Mouse (Mus musculus): ENCODE results near the gene Eif2s2.
A peak's percentile ranks its signal among the peaks of the same experiment; 100 is the strongest.
"Not testable (repeated sequence)": the region's sequence is repeated elsewhere in the genome, so short reads cannot be mapped to it uniquely, and the experiment has no call there.

The Eif2s2 gene

DNA sequence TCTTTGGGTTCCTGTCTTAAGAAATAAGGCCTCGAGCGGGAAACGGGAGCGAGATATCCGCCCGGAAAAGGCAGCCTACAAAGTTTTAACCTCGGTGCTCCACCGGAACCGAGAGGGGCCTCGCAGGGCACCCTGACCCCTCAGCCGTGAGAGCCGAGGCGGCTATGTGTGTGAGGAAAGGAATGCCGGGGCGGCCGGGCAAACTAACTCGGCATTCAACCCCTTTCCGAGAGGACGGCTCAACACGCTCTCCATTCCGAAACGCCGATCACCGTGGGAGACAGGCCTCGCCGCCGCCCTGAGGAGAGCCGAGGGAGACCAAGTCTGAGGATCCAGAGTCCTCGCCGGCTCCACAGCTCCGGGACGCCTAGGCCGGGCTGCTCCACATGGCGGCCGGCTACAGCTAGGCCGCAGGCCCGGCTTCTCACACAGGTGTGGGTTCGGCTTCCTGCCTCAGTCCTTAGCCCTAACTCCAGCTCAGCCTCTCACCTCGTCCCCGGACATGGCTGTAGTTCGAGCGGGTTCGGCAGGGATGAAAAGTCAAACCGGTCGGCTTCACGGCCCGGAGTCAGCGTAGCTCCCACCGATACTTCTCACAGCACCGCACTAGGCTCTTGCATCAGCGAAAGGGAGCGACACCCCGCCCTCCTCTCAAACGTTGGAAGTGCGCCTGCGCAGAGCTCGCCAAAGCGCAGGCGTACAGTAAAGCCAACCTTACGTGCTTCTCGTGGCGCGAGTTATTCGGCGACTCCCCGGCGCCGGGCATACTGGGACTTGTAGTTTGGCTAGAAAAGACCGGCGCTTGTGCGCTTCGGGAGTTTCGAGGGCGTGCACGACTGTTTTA, at the start of gene Eif2s2:
Eif2s2 (minus strand) TSS at position 735 of the 844 bp plus-strand sequence.
- peak; percentile 98 for DNase-seq (ENCODE audit: low spot score)

DNA sequence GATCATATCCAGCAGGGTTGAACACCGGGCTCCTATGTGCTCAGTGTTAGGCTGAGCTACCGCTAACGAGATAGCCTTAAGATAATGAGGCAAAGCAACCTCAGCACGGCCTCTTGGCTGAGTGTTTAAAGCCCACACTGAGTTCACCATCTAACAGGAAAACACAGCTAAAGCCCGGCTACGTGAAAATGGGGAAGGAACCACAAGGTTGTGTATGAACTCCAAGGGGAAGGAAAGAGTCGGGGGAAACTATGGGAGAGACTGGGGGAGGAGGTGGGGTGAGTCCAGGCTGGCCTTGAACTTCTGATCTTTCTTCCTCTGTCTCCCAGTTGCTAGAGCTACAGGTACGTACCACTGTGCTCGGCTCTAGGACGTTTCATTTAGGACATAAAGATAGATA, 49.2 kb upstream of the Eif2s2 start:
- DNase-seq (ENCODE audit: low spot score) = no peak

DNA sequence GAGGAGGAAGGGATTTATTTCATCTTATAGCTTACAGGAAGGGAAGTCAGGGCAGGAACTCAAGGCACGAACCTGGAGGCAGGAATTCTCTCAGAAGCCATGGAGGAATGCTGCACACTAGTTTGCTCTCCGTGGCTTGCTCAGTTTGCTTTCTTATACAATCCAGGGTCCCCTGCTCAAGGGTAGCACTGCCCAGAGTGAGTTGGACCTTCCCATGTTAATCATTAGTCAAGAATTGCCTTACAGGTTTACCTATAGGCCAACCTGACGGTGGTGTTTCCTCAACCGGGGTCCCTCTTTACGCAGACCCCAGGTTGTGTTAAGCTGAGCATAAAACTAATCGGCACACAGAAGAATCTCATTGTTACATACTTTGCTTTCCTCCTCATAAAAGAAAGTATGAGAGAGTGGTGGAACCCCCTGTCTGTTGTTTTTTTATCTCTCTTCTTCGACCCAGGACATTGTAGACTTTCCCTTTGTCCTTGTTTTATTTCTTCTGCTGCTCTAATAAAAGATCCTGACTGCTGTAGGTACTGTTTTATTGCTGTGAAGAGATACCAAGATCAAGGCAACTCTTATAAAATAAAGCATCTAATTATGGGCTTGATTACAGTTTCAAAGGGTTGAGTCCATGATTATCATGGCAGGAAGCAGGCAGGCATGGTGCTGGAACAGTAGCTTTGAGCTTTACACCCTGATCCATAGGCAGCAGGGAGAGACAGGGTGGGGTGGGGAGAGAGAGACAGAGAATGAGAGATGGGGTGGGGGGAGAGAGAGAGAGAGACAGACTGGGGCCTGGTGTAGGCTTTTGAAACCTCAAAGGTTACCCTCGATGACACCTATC, 45.0 kb upstream of the Eif2s2 start:
- no peak for DNase-seq (ENCODE audit: low spot score)

DNA sequence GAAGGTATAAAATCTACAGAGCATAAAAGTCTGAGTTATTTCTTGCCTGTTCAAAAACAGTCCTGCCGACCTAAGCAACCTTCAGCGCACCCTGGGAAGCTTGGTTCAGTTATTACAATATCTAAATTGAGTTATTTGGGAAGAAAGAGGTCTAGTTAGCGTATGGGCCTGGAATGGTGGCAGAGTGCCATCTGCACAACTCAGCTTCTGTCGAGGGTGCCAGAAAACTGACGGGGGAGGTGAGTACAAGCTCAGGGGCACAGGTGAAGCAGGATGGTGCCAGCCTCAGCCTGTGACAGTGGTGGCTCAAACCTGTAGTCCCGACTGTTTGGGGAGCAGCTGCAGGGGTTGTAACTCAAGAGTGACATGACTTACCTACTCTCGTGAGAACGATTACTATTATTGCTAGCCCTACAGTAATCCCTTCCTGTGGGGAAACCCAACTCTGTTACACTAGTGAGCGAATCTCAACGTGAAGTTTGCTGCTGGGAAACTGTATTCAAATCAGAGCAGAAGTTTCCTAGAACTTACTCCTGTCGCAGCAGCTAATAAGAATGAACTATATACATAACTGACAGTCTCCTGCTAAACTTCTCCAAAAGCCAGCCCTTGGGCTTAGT, 43.9 kb upstream of the Eif2s2 start:
- no peak for DNase-seq (ENCODE audit: low spot score)

DNA sequence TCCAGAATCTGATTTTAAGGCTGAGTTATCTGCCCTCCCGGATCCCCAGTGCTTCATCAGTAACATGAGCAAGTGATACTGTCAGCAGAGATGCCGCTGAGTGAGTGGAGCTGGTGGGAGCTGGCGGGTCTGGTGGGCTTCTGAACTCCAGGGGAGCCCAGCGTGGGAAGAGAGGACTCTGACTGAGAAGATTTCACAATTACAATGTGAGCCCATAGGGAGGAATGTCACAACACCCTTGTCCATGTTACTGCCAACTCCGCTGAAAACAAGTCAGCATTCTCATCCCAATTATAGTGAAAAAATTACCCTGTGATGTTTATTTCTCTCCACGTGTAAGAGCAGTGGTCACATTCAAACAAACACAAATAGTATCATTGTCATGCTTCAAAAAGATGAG, 43.4 kb upstream of the Eif2s2 start:
- DNase-seq (ENCODE audit: low spot score) = no peak

DNA sequence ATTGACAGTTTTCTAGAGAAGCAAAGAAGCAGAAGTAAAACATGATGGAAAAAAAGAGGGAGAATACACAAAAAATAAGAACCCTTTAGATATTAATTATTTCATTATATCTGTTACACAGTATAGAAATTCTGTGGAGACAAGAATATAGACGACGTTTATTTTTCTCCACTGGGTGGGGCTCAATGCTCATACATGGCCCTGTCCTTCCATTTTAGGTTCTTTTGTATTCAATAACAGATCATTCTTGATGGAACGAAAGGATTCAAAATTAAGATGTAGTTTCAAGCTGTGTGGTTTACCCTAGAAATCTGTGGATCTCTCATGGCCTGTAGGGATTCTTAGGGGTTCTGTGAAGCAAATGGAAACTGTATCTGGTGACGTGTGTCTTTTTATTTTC, 41.1 kb upstream of the Eif2s2 start:
- DNase-seq (ENCODE audit: low spot score) = no peak

DNA sequence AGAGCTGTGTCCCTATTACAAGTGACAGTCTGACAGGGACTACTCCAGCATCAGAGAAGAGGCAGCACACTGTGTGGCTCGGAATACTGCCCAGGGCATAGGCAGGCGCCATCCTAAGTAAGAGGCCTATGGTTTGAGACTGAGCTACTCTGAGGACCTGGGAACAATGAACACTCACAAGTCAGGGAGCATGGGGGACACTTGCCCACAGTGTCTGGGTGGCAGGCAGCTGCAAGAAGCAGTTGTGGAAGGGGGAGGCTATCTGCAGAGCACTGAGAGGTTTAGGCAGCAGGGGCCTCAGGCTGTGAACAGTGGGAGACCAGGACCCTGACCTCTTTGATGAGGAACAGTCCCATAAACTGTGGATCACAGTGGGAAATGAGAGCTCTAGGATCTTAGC, 35.6 kb upstream of the Eif2s2 start:
- no peak for DNase-seq (ENCODE audit: low spot score)

DNA sequence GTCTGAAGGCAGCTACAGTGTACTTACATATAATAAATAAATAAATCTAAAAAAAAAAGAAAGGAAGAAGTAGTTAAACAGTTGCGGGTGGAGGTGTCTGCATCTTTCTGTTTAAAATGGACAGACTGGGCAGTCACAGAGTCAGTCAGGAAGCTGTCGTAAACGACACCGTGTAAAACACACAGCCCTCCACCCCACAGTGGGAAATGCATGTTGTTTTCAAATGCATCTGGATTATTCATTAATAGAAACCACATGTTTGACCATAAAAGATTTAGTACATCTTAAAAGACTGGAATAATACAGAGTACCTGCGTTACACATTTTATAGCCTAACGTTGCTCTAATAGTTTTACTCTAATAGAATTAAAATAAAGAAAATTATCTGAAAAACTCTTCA, 34.1 kb upstream of the Eif2s2 start:
- no peak for DNase-seq (ENCODE audit: low spot score)

DNA sequence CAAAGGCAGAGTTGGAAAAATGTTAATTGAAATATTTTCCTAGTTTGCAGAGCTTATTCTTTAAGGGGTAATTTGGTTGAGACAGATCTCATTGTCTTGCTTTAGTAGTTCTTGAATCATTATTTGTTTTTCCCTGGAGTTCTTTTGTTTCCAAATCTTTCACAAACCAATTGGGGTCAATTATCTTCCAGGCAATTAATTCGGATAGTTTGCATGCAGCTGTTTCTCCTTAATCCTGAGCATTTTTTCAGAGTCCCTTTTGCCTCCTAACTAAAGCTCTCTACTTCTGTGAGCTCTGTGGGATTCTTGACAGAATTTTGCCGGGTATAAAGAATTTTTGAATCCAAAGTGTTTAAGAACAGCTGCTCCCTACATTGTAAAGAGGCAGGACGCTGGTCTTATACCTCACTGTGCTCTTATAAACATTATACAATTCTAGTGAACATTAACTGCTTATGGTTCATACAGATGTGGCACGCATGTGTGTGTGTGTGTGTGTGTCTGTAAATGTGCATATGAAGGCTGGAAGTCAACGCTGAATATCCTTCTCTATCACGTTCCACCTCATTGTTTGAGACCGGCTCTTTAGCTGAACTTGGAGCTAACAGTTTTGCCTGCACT, 32.8 kb upstream of the Eif2s2 start:
- DNase-seq (ENCODE audit: low spot score) = no peak

DNA sequence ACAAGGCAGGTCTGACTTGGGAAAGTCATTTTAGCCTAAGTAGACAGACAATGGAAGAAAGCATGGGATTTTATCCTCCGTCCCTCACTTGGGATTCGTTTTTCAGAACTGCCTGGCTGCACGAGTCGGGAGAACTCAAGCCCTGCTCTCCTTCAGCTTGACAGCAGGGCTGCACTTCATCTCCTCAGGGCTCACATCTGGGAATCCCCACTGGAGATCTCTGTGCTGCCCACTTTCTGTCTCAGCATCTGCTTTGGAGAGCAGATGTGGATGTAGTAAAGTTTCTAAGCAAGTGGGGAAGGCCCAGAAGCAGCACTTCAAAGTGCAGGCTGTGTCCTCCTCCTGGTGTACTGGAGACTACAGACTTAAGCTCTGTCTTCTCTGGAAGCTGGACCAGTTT, 29.4 kb upstream of the Eif2s2 start:
- DNase-seq (ENCODE audit: low spot score) = not testable (repeated sequence)

DNA sequence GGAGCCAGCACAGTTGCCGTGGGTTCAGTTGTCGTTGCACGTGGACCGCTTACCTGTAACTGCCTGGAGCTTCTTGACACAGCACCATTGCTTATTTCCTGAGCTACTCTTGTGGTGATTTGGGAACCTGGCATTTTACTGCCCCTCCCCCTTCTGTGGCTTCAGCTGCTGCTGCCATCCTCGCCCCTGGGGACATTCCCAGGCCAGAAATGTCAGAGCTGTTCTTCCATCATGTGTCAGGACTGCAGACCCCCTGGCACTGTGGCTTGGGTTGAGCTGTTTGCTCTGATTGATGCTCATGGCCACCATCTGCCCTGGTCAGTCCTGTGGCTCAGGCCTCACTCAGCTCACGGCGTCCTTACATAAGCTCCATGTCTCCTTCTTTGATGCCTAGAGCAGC, 28.2 kb upstream of the Eif2s2 start:
- no peak for DNase-seq (ENCODE audit: low spot score)

DNA sequence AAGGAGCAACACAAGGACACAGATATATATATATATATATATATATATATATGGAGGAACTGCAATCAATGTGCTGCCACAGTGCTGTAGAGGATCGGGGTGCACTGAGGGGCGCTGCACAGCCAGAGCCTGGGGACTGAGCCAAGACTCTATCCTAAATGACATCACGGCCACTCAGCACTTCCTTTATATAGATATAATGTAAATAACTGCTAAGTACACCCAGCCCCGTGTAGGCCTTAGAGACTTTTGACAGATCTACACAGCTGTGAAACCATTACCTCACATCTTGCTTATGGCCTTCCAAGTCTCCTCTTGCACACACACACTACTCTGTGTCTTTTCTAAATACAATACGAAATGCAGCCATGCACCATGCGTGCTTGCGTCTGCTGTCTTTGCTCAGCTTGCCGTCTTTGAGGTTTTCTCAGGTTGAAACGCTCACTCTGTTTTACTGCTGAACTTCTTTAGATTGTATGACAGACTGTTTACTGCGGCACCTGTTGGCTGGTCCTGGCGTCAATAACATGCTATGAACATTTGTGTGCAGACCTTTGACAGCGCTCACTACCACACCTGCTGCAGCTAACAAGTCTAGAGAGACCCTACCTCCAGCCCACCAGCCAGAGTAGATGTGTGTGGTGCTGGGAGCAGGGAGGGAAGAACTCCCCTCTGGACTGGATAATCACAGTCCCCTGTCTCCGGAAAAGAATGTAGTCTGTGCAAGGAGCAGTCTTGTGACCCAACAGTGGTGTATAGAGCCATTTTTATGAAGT, 25.3 kb upstream of the Eif2s2 start:
- DNase-seq (ENCODE audit: low spot score) = no peak

DNA sequence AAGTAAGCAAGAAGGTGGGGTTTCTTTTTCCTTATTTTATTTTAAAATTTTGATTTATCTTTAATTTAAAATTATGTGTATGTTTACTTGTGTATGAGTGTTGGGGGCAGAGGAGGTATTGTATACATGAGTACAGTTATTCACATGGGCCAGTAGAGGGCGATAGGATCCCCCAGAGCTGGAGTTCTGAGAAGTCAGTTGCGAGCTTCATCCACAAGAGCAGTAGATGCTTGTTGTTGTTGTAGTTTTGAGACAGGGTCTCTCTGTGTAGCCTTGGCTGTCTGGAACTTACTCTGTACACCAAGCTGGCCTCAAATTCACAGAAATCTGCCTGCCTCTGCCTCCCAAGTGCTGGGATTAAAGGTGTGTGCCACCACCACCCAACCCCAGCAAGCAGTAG, 23.8 kb upstream of the Eif2s2 start:
- no peak for DNase-seq (ENCODE audit: low spot score)

DNA sequence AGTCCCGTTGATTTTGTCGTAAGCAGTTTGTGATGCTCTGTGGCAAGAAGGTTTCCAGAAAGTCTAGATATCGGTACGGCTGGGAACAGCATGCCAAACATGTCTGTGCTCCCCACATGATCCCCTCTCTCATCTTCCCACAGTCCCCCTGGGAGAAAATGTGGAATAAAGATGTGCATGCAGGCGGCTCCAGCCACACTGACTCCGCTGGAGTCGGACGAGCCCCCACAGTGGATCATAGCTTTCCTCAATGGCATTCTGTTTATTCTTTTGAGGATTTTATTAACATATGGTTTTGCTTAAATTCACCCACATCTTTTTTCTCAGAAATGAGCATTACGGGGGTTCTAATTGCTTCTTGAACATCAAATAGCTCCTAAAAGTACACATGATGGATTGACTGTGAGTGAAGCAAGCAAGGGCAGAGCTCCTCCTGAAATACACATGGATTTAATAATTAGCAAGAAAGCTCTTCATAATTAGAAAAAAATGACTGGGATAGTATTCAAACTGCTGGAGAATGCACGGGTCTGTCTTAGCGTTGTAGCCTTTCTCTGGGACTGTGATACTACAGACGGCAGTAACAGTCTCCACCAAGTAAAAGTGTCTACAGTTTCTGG, 23.3 kb upstream of the Eif2s2 start:
- DNase-seq (ENCODE audit: low spot score) = no peak

DNA sequence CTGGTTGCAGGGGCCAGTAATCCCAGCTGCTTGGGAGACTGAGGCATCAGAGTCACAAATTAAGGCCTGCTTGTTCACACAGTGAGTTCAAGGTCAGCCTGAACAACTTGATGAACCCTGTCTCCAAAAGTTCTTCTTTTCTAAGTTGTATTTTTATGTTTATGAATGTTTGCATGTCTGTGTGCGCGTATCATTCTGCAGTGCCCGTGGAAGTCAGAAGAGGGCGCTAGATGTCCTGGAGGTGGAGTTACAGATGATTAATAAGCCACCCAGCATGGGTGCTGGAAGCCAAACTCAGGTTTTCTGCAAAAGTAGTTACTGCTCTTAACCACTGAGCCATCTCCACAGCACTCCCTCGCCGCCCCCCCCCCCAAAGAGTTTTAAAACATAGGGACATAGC, 17.1 kb upstream of the Eif2s2 start:
- no peak for DNase-seq (ENCODE audit: low spot score)

DNA sequence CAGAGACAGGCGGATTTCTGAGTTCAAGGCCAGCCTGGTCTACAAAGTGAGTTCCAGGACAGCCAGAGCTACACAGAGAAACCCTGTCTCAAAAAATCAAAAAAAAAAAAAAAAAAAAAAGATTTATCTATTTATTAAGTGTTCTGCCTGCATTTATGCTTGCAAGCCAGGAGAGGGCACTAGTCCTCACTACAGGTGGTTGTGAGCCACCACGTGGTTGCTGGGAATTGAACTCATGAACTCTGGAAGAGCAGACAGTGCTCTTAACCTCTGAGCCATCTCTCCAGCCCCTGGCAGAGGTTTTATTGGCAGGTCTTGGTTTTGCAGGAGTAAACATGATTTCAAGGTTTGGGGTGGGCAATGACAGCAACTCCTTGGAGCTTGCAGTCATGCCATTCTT, 15.5 kb upstream of the Eif2s2 start:
- not testable (repeated sequence) for DNase-seq (ENCODE audit: low spot score)

DNA sequence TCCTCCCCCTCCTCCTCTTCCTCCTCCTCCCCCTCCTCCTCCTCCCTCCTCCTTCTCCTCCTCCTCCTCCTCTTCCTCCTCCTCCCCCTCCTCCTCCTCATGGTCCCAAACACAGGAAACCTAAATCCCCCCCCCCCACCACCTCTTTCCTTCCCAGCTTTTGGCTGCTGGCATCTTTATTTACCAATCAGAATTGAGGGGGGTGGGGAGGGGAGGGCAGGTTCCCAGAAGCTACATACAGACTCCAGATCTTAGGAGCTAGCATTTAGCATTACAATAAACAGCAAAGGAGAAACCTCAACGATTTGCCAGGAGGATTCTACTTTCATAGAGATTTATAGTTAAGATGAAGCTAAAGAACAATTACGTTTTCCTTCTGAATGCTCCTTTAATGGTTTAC, 13.1 kb upstream of the Eif2s2 start:
- no peak for DNase-seq (ENCODE audit: low spot score)

DNA sequence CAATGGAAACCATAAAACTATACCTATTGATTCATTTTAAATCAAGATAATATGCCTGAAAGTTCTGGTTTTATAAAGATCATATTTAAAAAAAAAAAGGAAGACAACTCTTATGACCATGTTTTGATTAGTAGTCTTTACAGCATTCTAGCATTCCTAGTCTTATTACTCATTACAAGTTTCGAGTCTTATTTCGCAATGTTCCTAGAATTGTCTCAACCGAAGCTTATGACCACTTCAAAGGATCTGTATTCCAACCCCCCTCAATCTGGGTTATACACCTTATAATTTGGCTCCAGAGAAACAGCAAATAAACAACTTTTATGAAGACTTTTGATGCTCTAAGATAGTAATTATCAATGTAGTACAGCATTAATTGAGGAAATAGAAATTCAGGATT, 9.4 kb upstream of the Eif2s2 start:
- DNase-seq (ENCODE audit: low spot score) = no peak

DNA sequence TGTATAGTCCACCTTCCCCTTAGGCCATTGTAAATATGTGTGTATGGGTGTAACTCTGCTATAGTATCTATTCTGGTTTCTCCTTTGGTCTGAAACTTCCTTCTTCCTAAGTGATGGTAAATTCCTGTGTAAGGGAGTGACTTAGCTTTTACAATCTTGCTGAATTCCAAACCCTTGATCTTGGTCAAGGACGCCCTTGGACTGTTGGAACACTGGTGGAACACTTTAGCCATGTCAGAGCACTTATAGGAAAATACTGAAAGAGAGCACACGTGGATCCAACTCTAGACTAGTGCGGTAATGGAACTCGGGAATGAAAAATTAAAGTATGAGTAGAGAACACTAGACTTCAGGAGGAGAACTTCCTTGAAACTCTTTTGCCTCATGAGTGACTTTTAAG, 6.7 kb upstream of the Eif2s2 start:
- not testable (repeated sequence) for DNase-seq (ENCODE audit: low spot score)

DNA sequence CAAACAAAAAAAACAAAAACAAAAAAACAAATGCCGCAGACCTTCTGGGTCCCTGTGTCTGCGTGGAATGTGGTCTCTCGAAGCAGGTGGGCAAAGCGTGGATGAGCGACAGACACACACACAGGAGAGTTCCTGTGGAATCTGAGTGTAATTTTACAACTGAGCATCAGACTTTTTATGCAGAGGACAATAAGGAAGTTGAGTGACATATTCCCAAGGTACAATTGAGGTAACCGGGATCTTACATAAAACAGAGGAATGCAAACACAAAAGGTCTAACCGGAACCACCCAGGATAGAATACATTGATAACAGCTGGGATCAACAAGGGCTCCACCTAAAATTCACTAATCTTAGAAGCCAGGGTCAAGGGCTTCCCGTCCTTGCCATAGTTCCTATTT, 6.3 kb upstream of the Eif2s2 start:
- DNase-seq (ENCODE audit: low spot score) = not testable (repeated sequence)

DNA sequence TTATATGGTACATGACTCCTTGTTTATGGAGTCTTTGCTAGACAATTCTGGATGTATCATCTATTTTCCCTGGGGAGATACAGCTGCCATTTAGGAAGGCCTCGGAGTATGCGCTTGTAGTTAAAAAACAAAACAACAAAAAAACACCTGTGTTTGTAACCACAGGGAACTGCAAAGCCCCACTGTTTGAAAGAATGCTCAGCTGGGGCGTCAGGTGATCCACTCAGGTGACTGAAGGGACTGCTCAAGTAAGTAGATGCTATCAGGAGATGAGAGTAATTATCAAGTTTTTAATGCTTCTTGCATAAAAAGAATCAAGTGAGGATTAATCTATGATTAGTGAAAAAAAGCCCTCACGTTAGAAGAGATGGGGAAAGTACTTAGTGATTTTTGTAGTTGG, 813 bp upstream of the Eif2s2 start:
- no peak for DNase-seq (ENCODE audit: low spot score)

Measured in testis, postnatal 14 days (tissue).